Mouse (Mus musculus): ENCODE results near the gene 2310057M21Rik. TPM values are rescaled to one million over a fixed set of nuclear protein-coding genes. Genes with fewer than 3 reads are reported as not detected.

2310057M21Rik gene
- total and polyA plus RNA-seq, 2 experiments: 1.7 to 3.7 TPM

GRCm38 (mm10) chr7:131331688-131332087 is 30.9 kb downstream of the 2310057M21Rik start:
- Histone ChIP-seq H3K79me2 (ENCODE audit: control insufficient read depth, insufficient read depth, low read length) (no peaks in the 10 kb centered on the region), H3K36me3 (ENCODE audit: control insufficient read depth, insufficient read depth, low read length) (no peaks in the 10 kb centered on the region), H3K9ac (ENCODE audit: low read depth, low read length) (no peak overlapping the region), H3K27me3 (ENCODE audit: control insufficient read depth, insufficient read depth, low read length) (no peaks in the 10 kb centered on the region), H3K27ac (replicated peaks; ENCODE audit: insufficient read depth, low read depth, low read length) (no peak overlapping the region), H3K4me3 (ENCODE audit: insufficient read depth, low read depth, low read length) (no peak overlapping the region), H3K4me1 (ENCODE audit: control insufficient read depth, insufficient read depth, low read length) (no peaks in the 10 kb centered on the region)
- TF ChIP-seq POLR2A (IDR thresholded peaks at IDR 0.05; ENCODE audit: extremely low read depth, insufficient read depth, low read length) (no peak), CTCF (IDR thresholded peaks at IDR 0.05; ENCODE audit: low read depth, low read length) (no peak)
- DNase-seq (ENCODE audit: extremely low read depth, low read depth, low spot score): no peak
- 59% methylated on average over 2 of the region's 2 CpGs for WGBS

- 92% methylated on average over 5 of the region's 5 CpGs for WGBS
Observed at GRCm38 (mm10) chr7:131329416-131329815, 33.1 kb downstream of the 2310057M21Rik start, which contains the start of gene Fam24b. Fam24b (minus strand) TSS chr7:131329516.

GRCm38 (mm10) chr7:131327054-131327453 is 35.5 kb downstream of the 2310057M21Rik start:
- no peaks in the 10 kb centered on the region for H3K36me3 ChIP-seq (ENCODE audit: control insufficient read depth, insufficient read depth, low read length)
- DNase-seq (ENCODE audit: extremely low read depth, low read depth, low spot score): no peak
- no peak overlapping the region for H3K4me3 ChIP-seq (ENCODE audit: insufficient read depth, low read depth, low read length)
- TF ChIP-seq CTCF (IDR thresholded peaks at IDR 0.05; ENCODE audit: low read depth, low read length) (no peak), POLR2A (IDR thresholded peaks at IDR 0.05; ENCODE audit: extremely low read depth, insufficient read depth, low read length) (no peak)
- no peaks in the 10 kb centered on the region for H3K4me1 ChIP-seq (ENCODE audit: control insufficient read depth, insufficient read depth, low read length)
- H3K79me2 ChIP-seq (ENCODE audit: control insufficient read depth, insufficient read depth, low read length): no peaks in the 10 kb centered on the region
- WGBS: 90% methylated on average over 5 of the region's 5 CpGs
- H3K9ac ChIP-seq (ENCODE audit: low read depth, low read length): no peak overlapping the region
- no peak overlapping the region for H3K27ac ChIP-seq (replicated peaks; ENCODE audit: insufficient read depth, low read depth, low read length)
- H3K27me3 ChIP-seq (ENCODE audit: control insufficient read depth, insufficient read depth, low read length): no peaks in the 10 kb centered on the region

More at GRCm38 (mm10) chr7:131329416-131329815, 33.1 kb downstream of the 2310057M21Rik start, which contains the start of gene Fam24b:
- no peak for TF ChIP-seq POLR2A (IDR thresholded peaks at IDR 0.05; ENCODE audit: extremely low read depth, insufficient read depth, low read length)
- TF ChIP-seq CTCF (IDR thresholded peaks at IDR 0.05; ENCODE audit: low read depth, low read length): no peak
- no peak within 1 kb of the TSS for H3K9ac ChIP-seq (ENCODE audit: low read depth, low read length)
- no peak within 1 kb of the TSS for H3K4me3 ChIP-seq (ENCODE audit: insufficient read depth, low read depth, low read length)
- DNase-seq (ENCODE audit: extremely low read depth, low read depth, low spot score): no peak
- H3K4me1 ChIP-seq (ENCODE audit: control insufficient read depth, insufficient read depth, low read length): no peaks in the 10 kb centered on the region
- no peaks in the 10 kb centered on the region for H3K79me2 ChIP-seq (ENCODE audit: control insufficient read depth, insufficient read depth, low read length)
- no peak within 1 kb of the TSS for H3K27ac ChIP-seq (replicated peaks; ENCODE audit: insufficient read depth, low read depth, low read length)
- H3K36me3 ChIP-seq (ENCODE audit: control insufficient read depth, insufficient read depth, low read length): no peaks in the 10 kb centered on the region
- H3K27me3 ChIP-seq (ENCODE audit: control insufficient read depth, insufficient read depth, low read length): no peaks in the 10 kb centered on the region

- Histone ChIP-seq H3K36me3 (ENCODE audit: control insufficient read depth, insufficient read depth, low read length) (no peaks in the 10 kb centered on the region), H3K4me1 (ENCODE audit: control insufficient read depth, insufficient read depth, low read length) (no peaks in the 10 kb centered on the region), H3K9ac (ENCODE audit: low read depth, low read length) (no peak within 1 kb of the TSS), H3K79me2 (ENCODE audit: control insufficient read depth, insufficient read depth, low read length) (no peaks in the 10 kb centered on the region), H3K4me3 (ENCODE audit: insufficient read depth, low read depth, low read length) (no peak within 1 kb of the TSS), H3K27ac (replicated peaks; ENCODE audit: insufficient read depth, low read depth, low read length) (no peak within 1 kb of the TSS), H3K27me3 (ENCODE audit: control insufficient read depth, insufficient read depth, low read length) (no peaks in the 10 kb centered on the region)
- no peak for TF ChIP-seq POLR2A (IDR thresholded peaks at IDR 0.05; ENCODE audit: extremely low read depth, insufficient read depth, low read length)
- WGBS: 61% methylated on average over 2 of the region's 2 CpGs
- DNase-seq (ENCODE audit: extremely low read depth, low read depth, low spot score): no peak
Observed at GRCm38 (mm10) chr7:131322192-131322591, 40.4 kb downstream of the 2310057M21Rik start, which contains the start of gene Cuzd1. Cuzd1 (minus strand) TSS chr7:131322292.

- H3K4me1 ChIP-seq (ENCODE audit: control insufficient read depth, insufficient read depth, low read length): no peaks in the 10 kb centered on the region
- WGBS: 93% methylated on average over 5 of the region's 7 CpGs
- H3K27me3 ChIP-seq (ENCODE audit: control insufficient read depth, insufficient read depth, low read length): no peaks in the 10 kb centered on the region
- no peaks in the 10 kb centered on the region for H3K36me3 ChIP-seq (ENCODE audit: control insufficient read depth, insufficient read depth, low read length)
- DNase-seq (ENCODE audit: extremely low read depth, low read depth, low spot score): no peak
- TF ChIP-seq POLR2A (IDR thresholded peaks at IDR 0.05; ENCODE audit: extremely low read depth, insufficient read depth, low read length) (no peak), CTCF (IDR thresholded peaks at IDR 0.05; ENCODE audit: low read depth, low read length) (no peak)
- no peak overlapping the region for H3K9ac ChIP-seq (ENCODE audit: low read depth, low read length)
- H3K4me3 ChIP-seq (ENCODE audit: insufficient read depth, low read depth, low read length): no peak overlapping the region
- no peak overlapping the region for H3K27ac ChIP-seq (replicated peaks; ENCODE audit: insufficient read depth, low read depth, low read length)
- H3K79me2 ChIP-seq (ENCODE audit: control insufficient read depth, insufficient read depth, low read length): no peaks in the 10 kb centered on the region
Observed at GRCm38 (mm10) chr7:131318340-131318739, 44.2 kb downstream of the 2310057M21Rik start.

- H3K79me2 ChIP-seq (ENCODE audit: control insufficient read depth, insufficient read depth, low read length): no peaks in the 10 kb centered on the region
- no peaks in the 10 kb centered on the region for H3K36me3 ChIP-seq (ENCODE audit: control insufficient read depth, insufficient read depth, low read length)
- H3K27me3 ChIP-seq (ENCODE audit: control insufficient read depth, insufficient read depth, low read length): no peaks in the 10 kb centered on the region
- 61% methylated on average over 12 of the region's 12 CpGs for WGBS
- no peak overlapping the region for H3K4me3 ChIP-seq (ENCODE audit: insufficient read depth, low read depth, low read length)
- TF ChIP-seq CTCF (IDR thresholded peaks at IDR 0.05; ENCODE audit: low read depth, low read length): no peak
- TF ChIP-seq POLR2A (IDR thresholded peaks at IDR 0.05; ENCODE audit: extremely low read depth, insufficient read depth, low read length): no peak
- no peak overlapping the region for H3K9ac ChIP-seq (ENCODE audit: low read depth, low read length)
- no peaks in the 10 kb centered on the region for H3K4me1 ChIP-seq (ENCODE audit: control insufficient read depth, insufficient read depth, low read length)
- no peak for DNase-seq (ENCODE audit: extremely low read depth, low read depth, low spot score)
- no peak overlapping the region for H3K27ac ChIP-seq (replicated peaks; ENCODE audit: insufficient read depth, low read depth, low read length)
Observed at GRCm38 (mm10) chr7:131317587-131317986, 45.0 kb downstream of the 2310057M21Rik start.

All from liver, adult 2 months (tissue).